Mouse (Mus musculus): ENCODE measurements around the gene Gm12258. TPM values are rescaled to one million over a fixed set of nuclear protein-coding genes. Genes with fewer than 3 reads are reported as not detected.

Gene Gm12258
- polyA plus RNA-seq, 1 experiment from 2014 or later: 5.4 TPM

- peak; percentile 48 for ATAC-seq
- peak overlapping the region; percentile 79 for H3K4me3 ChIP-seq (replicated peaks)
- WGBS: 4% methylated on average over 8 of the region's 8 CpGs
- peak overlapping the region; percentile 90 for H3K4me2 ChIP-seq (replicated peaks)
- H3K4me1 ChIP-seq (replicated peaks): 0 out of 2 replicates have a peak, but pooled peaks cover 6% of the 10 kb centered on the region
- H3K9ac ChIP-seq: peak overlapping the region; percentile 15; the same call in 1 of the 2 replicates
- H3K36me3 ChIP-seq: 0 out of 2 replicates have a peak, but pooled peaks cover 6% of the 10 kb centered on the region
- H3K27me3 ChIP-seq (replicated peaks): no peaks in the 10 kb centered on the region
- 0 out of 2 replicates have a peak overlapping the region, but pooled peaks have one; percentile 90 for H3K27ac ChIP-seq
- H3K9me3 ChIP-seq: no peaks in the 10 kb centered on the region
Observed at GRCm38 (mm10) chr11:58904410-58904718, 57.4 kb downstream of the Gm12258 start.

GRCm38 (mm10) chr11:58904838-58905237 is 57.9 kb downstream of the Gm12258 start:
- Histone ChIP-seq H3K4me3 (replicated peaks) (no peak overlapping the region), H3K9me3 (no peaks in the 10 kb centered on the region), H3K27me3 (replicated peaks) (no peaks in the 10 kb centered on the region), H3K36me3 (0 out of 2 replicates have a peak, but pooled peaks cover 6% of the 10 kb centered on the region), H3K4me1 (replicated peaks) (0 out of 2 replicates have a peak, but pooled peaks cover 6% of the 10 kb centered on the region), H3K9ac (no peak overlapping the region), H3K4me2 (replicated peaks) (no peak overlapping the region; the same call in 1 of the 2 replicates), H3K27ac (no peak overlapping the region)
- no peak for ATAC-seq
- 57% methylated on average over 6 of the region's 6 CpGs for WGBS

Other genes with a start within 250 kb of the Gm12258 start
- 0.19 TPM in 1 of 2 replicates, not detected in the other for gene 2210407C18Rik, start 231.1 kb upstream of the Gm12258 start, polyA plus RNA-seq (2015; fragmentation: Nextera tagmentation; extraction: Ambion mirVana)
- gene Olfr323, start 216.7 kb upstream of the Gm12258 start, polyA plus RNA-seq (2015; fragmentation: Nextera tagmentation; extraction: Ambion mirVana): not detected in 2 replicates
- gene Trim58, start 206.7 kb upstream of the Gm12258 start, polyA plus RNA-seq (2015; fragmentation: Nextera tagmentation; extraction: Ambion mirVana): 0.16 and 0.23 TPM in 2 replicates
- gene Olfr322, start 188.4 kb upstream of the Gm12258 start, polyA plus RNA-seq (2015; fragmentation: Nextera tagmentation; extraction: Ambion mirVana): not detected in 2 replicates
- gene Olfr320, start 166.1 kb upstream of the Gm12258 start, polyA plus RNA-seq (2015; fragmentation: Nextera tagmentation; extraction: Ambion mirVana): not detected in 2 replicates
- not detected in 2 replicates for gene Olfr319, start 148.0 kb upstream of the Gm12258 start, polyA plus RNA-seq (2015; fragmentation: Nextera tagmentation; extraction: Ambion mirVana)
- not detected in 2 replicates for gene Olfr318, start 123.1 kb upstream of the Gm12258 start, polyA plus RNA-seq (2015; fragmentation: Nextera tagmentation; extraction: Ambion mirVana)
- gene Olfr317, start 107.9 kb upstream of the Gm12258 start, polyA plus RNA-seq (2015; fragmentation: Nextera tagmentation; extraction: Ambion mirVana): not detected in 2 replicates
- gene Olfr316, start 94.4 kb upstream of the Gm12258 start, polyA plus RNA-seq (2015; fragmentation: Nextera tagmentation; extraction: Ambion mirVana): not detected in 2 replicates
- gene Olfr315, start 74.0 kb upstream of the Gm12258 start, polyA plus RNA-seq (2015; fragmentation: Nextera tagmentation; extraction: Ambion mirVana): not detected in 2 replicates
- not detected in 2 replicates for gene Olfr314, start 64.2 kb upstream of the Gm12258 start, polyA plus RNA-seq (2015; fragmentation: Nextera tagmentation; extraction: Ambion mirVana)
- 16.8 and 17.2 TPM in 2 replicates for gene Fam183b, start 45.2 kb upstream of the Gm12258 start, polyA plus RNA-seq (2015; fragmentation: Nextera tagmentation; extraction: Ambion mirVana)
- gene Olfr313, start 32.2 kb upstream of the Gm12258 start, polyA plus RNA-seq (2015; fragmentation: Nextera tagmentation; extraction: Ambion mirVana): not detected in 2 replicates
- gene Olfr312, start 17.9 kb upstream of the Gm12258 start, polyA plus RNA-seq (2015; fragmentation: Nextera tagmentation; extraction: Ambion mirVana): not detected in 2 replicates
- gene Olfr311, start 7.9 kb upstream of the Gm12258 start, polyA plus RNA-seq (2015; fragmentation: Nextera tagmentation; extraction: Ambion mirVana): not detected in 2 replicates
- 6.1 and 7.3 TPM in 2 replicates for gene 2810021J22Rik, start 20.1 kb downstream of the Gm12258 start, polyA plus RNA-seq (2015; fragmentation: Nextera tagmentation; extraction: Ambion mirVana)
- 3.7 and 4.6 TPM in 2 replicates for gene Zfp39, start 57.1 kb downstream of the Gm12258 start, polyA plus RNA-seq (2015; fragmentation: Nextera tagmentation; extraction: Ambion mirVana)
- gene Btnl10, start 70.8 kb downstream of the Gm12258 start, polyA plus RNA-seq (2015; fragmentation: Nextera tagmentation; extraction: Ambion mirVana): 0.27 and 0.34 TPM in 2 replicates
- gene Rnf187, start 91.8 kb downstream of the Gm12258 start, polyA plus RNA-seq (2015; fragmentation: Nextera tagmentation; extraction: Ambion mirVana): 201 and 207 TPM in 2 replicates
- gene Hist3h2ba, start 101.8 kb downstream of the Gm12258 start, polyA plus RNA-seq (2015; fragmentation: Nextera tagmentation; extraction: Ambion mirVana): 39.9 and 40.0 TPM in 2 replicates
- gene Hist3h2a, start 107.5 kb downstream of the Gm12258 start, polyA plus RNA-seq (2015; fragmentation: Nextera tagmentation; extraction: Ambion mirVana): 27.2 and 28.3 TPM in 2 replicates
- 0.16 and 0.35 TPM in 2 replicates for gene Trim17, start 107.5 kb downstream of the Gm12258 start, polyA plus RNA-seq (2015; fragmentation: Nextera tagmentation; extraction: Ambion mirVana)
- gene Trim11, start 130.9 kb downstream of the Gm12258 start, polyA plus RNA-seq (2015; fragmentation: Nextera tagmentation; extraction: Ambion mirVana): 16.0 and 17.0 TPM in 2 replicates